Mouse (Mus musculus) small intestine, adult 2 months (tissue): ENCODE results near the gene Diaph3.

Experiments used
- CTCF ChIP-seq: fragments of 200-500 bp; IDR thresholded peaks from 2 replicates; pipeline ENCODE4 v1.5.1; 2012; ENCODE audit warnings: low read depth, mild to moderate bottlenecking, control low read depth, inconsistent platforms, low read length, moderate library complexity, mixed read lengths; ENCODE audit not compliant: insufficient replicate concordance, insufficient read length; ENCODE audit errors: extremely low read depth
- POLR2A ChIP-seq: fragments of 200-500 bp; IDR thresholded peaks from 2 replicates; pipeline ENCODE4 v1.6.1; 2012; ENCODE audit warnings: low read depth, mild to moderate bottlenecking, control low read depth, inconsistent platforms, low read length, moderate library complexity

DNA sequence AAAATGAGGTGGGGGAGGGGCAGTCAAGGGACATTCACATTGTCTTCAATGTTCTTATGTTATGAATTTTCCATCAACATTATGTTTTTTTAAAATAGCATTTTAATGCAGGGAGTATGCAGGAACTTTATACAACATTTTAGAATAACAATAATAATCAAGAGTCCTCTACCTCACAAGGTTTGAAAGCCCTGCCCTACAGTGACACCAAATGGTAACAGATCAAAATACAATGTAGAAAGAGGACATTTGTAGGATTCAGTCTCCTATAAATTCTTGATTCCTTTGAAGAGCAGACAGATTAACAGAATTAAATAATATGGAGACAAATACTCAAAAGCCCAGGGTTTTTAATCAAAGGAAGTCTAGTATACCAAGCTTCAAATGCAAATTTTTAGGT is 242.1 kb downstream of the Diaph3 start:
- TF ChIP-seq CTCF (no peak), POLR2A (no peak)
